Mouse (Mus musculus) left cerebral cortex, postnatal 14 days (tissue): ENCODE results near the gene Mfap4. TPM values are rescaled to one million over a fixed set of nuclear protein-coding genes. Genes with fewer than 3 reads are reported as not detected.

Source experiments
- DNase-seq, 2 experiments: peaks; one replicate each; pipeline ENCODE4 v3.0.0; 2021 to 2022; ENCODE audit warnings: low spot score in 2 of 2, mixed read lengths in 1 of 2
- intact Hi-C: fragments of 180-260 bp; cut with DNase I; formaldehyde crosslinking; loops from one replicate; pipeline ENCODE4 v1.15.1; 2025
- total RNA-seq, 2 experiments: library from RNA; stranded (reverse); gene quantifications; 2 replicates each; pipeline ENCODE4 v1.2.3; 2021

Mfap4 gene
- total RNA-seq, 2 experiments from 2014 or later: 11.1 to 11.6 TPM

- intact Hi-C loops: no loop called here
- no peak for DNase-seq
Observed at GRCm38 (mm10) chr11:61478788-61479187, 6.4 kb upstream of the Mfap4 start.

GRCm38 (mm10) chr11:61481239-61482090 is 3.8 kb upstream of the Mfap4 start:
- no peak for DNase-seq
- intact Hi-C loops: no loop called here

- intact Hi-C loops: no loop called here
- DNase-seq: no peak
Observed at GRCm38 (mm10) chr11:61483226-61483845, 1.9 kb upstream of the Mfap4 start.

- no peak for DNase-seq
- intact Hi-C loops: no loop called here
Observed at GRCm38 (mm10) chr11:61484256-61484612, 997 bp upstream of the Mfap4 start.

- no peak for DNase-seq
- intact Hi-C loops: no loop called here
Observed at GRCm38 (mm10) chr11:61485541-61486457, 568 bp downstream of the Mfap4 start.

- intact Hi-C loops: no loop called here
- DNase-seq: no peak
Observed at GRCm38 (mm10) chr11:61486458-61487219, 1.4 kb downstream of the Mfap4 start.

GRCm38 (mm10) chr11:61487401-61487800 is 2.2 kb downstream of the Mfap4 start:
- peak; percentile 63 to 69 for DNase-seq
- intact Hi-C loops: no loop called here

- DNase-seq: no peak
- intact Hi-C loops: no loop called here
Observed at GRCm38 (mm10) chr11:61487936-61488335, 2.7 kb downstream of the Mfap4 start.

GRCm38 (mm10) chr11:61489085-61489484 is 3.9 kb downstream of the Mfap4 start:
- intact Hi-C loops: no loop called here
- DNase-seq: no peak

- intact Hi-C loops: loop anchor here (5.0 kb wide), 1 partner anchor 38 kb away; the partner anchor contains the start of gene Rnf112
- DNase-seq: no peak
Observed at GRCm38 (mm10) chr11:61489874-61490273, 4.6 kb downstream of the Mfap4 start.

GRCm38 (mm10) chr11:61490944-61491520 is 5.8 kb downstream of the Mfap4 start:
- intact Hi-C loops: loop anchor here (5.0 kb wide), 1 partner anchor 39 kb away; the partner anchor contains the start of gene Rnf112
- DNase-seq: no peak

- no peak for DNase-seq
- intact Hi-C loops: loop anchor here (5.0 kb wide), 1 partner anchor 41 kb away; the partner anchor contains the start of gene Rnf112
Observed at GRCm38 (mm10) chr11:61492749-61493401, 7.6 kb downstream of the Mfap4 start.

- intact Hi-C loops: loop anchor here (5.0 kb wide), 1 partner anchor 41 kb away; the partner anchor contains the start of gene Rnf112
- DNase-seq: peak in 1 of 2 experiments; percentile 48
Observed at GRCm38 (mm10) chr11:61493525-61494128, 8.4 kb downstream of the Mfap4 start.

- DNase-seq: peak; percentile 98
- intact Hi-C loops: loop anchor here (5.0 kb wide), 1 partner anchor 42 kb away; the partner anchor contains the start of gene Rnf112
Observed at GRCm38 (mm10) chr11:61494129-61494997, 9.1 kb downstream of the Mfap4 start, which contains the start of gene Mapk7. TSS of gene Mapk7 (minus strand) at chr11:61494406.

- no peak for DNase-seq
- intact Hi-C loops: no loop called here
Observed at GRCm38 (mm10) chr11:61495528-61495927, 10.3 kb downstream of the Mfap4 start.

- no peak for DNase-seq
- intact Hi-C loops: no loop called here
Observed at GRCm38 (mm10) chr11:61497490-61497889, 12.3 kb downstream of the Mfap4 start.
